8 mouse cellular contexts compared by ENCODE assay signal in the genomic region with DNA sequence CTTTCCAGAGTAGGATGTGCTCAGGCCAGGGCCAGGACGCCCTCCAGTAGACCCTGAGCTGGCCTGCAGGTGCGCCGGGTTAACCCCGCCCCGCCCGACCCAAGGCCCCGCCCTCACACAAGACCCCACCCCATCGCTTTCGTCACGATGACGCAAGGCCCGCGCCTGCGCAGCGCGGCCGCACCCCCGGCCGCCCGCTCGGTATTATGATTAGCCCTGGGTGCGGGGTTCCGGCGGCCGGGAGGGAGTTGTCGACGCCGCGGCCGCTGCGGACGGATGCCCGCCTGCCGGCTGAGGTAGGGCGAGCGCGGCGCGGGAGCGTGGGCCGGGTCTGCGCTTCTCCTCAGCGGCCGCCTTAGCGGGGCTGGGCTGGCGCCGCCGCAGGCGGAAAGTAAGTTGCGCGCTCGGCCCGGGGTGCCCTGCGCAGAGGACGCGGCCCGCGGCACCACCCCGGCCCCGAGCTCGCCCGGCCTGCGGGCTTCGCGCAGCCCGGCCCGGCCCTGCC. TPM values are rescaled to one million over a fixed set of nuclear protein-coding genes. Genes with fewer than 3 reads are reported as not detected.
DNase-seq lines count a peak whose midpoint lies in the region; ATAC-seq and TF ChIP-seq lines count a peak whose summit lies in the region.

Snrk (plus strand) TSS at position 155 of the 505 bp plus-strand sequence.

- H3K27me3 ChIP-seq in embryonic facial prominence, embryonic 10.5 days (replicated peaks; ENCODE audit: low read depth, poor library complexity, severe bottlenecking), result no peaks in the 10 kb centered on the region
- H3K27me3 ChIP-seq in intestine, postnatal 0 days (replicated peaks; ENCODE audit: control insufficient read depth, insufficient read depth, low read length), result no peaks in the 10 kb centered on the region
- H3K27me3 ChIP-seq in midbrain, embryonic 10.5 days (ENCODE audit: low read depth, poor library complexity, severe bottlenecking), result no peaks in the 10 kb centered on the region

- no peaks in the 10 kb centered on the region for H3K9me3 ChIP-seq in embryonic facial prominence, embryonic 10.5 days
- no peaks in the 10 kb centered on the region for H3K9me3 ChIP-seq in intestine, postnatal 0 days (ENCODE audit: control insufficient read depth)
- no peaks in the 10 kb centered on the region for H3K9me3 ChIP-seq in midbrain, embryonic 10.5 days (replicated peaks)

- H3K36me3 ChIP-seq in embryonic facial prominence, embryonic 10.5 days (replicated peaks), result 0 out of 2 replicates have a peak, but pooled peaks cover 8% of the 10 kb centered on the region
- H3K36me3 ChIP-seq in intestine, postnatal 0 days (ENCODE audit: control insufficient read depth, insufficient read depth), result no peaks in the 10 kb centered on the region; the same call in 1 of the 2 replicates
- H3K36me3 ChIP-seq in midbrain, embryonic 10.5 days, result no peaks in the 10 kb centered on the region

- intact Hi-C loops in left cerebral cortex, postnatal 36 days (cut with DNase I), result loop anchor here (5.0 kb wide), 1 partner anchor 95 kb away; no protein-coding TSS in a partner anchor

- peak within 1 kb of the TSS; percentile 91 for H3K4me3 ChIP-seq in embryonic facial prominence, embryonic 10.5 days
- peak within 1 kb of the TSS; percentile 77 for H3K4me3 ChIP-seq in intestine, postnatal 0 days (ENCODE audit: low read depth, low read length)
- peak within 1 kb of the TSS; percentile 89 for H3K4me3 ChIP-seq in midbrain, embryonic 10.5 days

- H3K9ac ChIP-seq in intestine, postnatal 0 days (ENCODE audit: low read depth, low read length), result peak within 1 kb of the TSS; percentile 93

- peak within 1 kb of the TSS; percentile 74 for H3K4me2 ChIP-seq in intestine, postnatal 0 days (replicated peaks; ENCODE audit: low read depth)

- TF ChIP-seq CTCF in intestine, postnatal 0 days (IDR thresholded peaks at IDR 0.05; ENCODE audit: low read depth), result no peak; the same call in 1 of the 2 replicates

- peak; percentile 71 for ATAC-seq in granulocyte monocyte progenitor cell, adult 5-6 weeks (replicated peaks; ENCODE audit: poor library complexity, severe bottlenecking)
- ATAC-seq in intestine, postnatal 0 days, result peak; percentile 89

- H3K27ac ChIP-seq in embryonic facial prominence, embryonic 10.5 days (replicated peaks), result peak within 1 kb of the TSS; percentile 93
- peak within 1 kb of the TSS; percentile 94 for H3K27ac ChIP-seq in intestine, postnatal 0 days (ENCODE audit: low read depth, low read length)
- peak within 1 kb of the TSS; percentile 93 for H3K27ac ChIP-seq in midbrain, embryonic 10.5 days (replicated peaks)

- DNase-seq in adrenal gland, postnatal 14 days, result peak; percentile 96
- DNase-seq in embryonic facial prominence, embryonic 10.5 days (ENCODE audit: low spot score), result peak; percentile 93
- peak; percentile 91 to 92 for DNase-seq in left cerebral cortex, postnatal 36 days (ENCODE audit: low spot score in 2 of 2)
- peak; percentile 91 for DNase-seq in midbrain, embryonic 10.5 days (ENCODE audit: low spot score)
- peak; percentile 83 to 84 for DNase-seq in right cerebral cortex, postnatal 36 days (ENCODE audit: low spot score in 2 of 2)
- peak; percentile 82 to 89 for DNase-seq in urinary bladder, postnatal 4 days (ENCODE audit: low spot score in 2 of 2)

- peaks cover 14% of the 10 kb centered on the region for H3K4me1 ChIP-seq in embryonic facial prominence, embryonic 10.5 days
- no peaks in the 10 kb centered on the region; the same call in 1 of the 2 replicates for H3K4me1 ChIP-seq in intestine, postnatal 0 days (replicated peaks; ENCODE audit: control insufficient read depth, insufficient read depth, low read length)
- H3K4me1 ChIP-seq in midbrain, embryonic 10.5 days, result peaks cover 16% of the 10 kb centered on the region

- WGBS in embryonic facial prominence, embryonic 10.5 days, result under 1% methylated on average over 67 of the region's 67 CpGs
- WGBS in intestine, postnatal 0 days, result 0% methylated on average over 37 of the region's 67 CpGs
- under 1% methylated on average over 67 of the region's 67 CpGs for WGBS in midbrain, embryonic 10.5 days

RNA-seq across cellular contexts. Expression of gene Snrk, which starts in this region (rescaled TPM):
- 275 and 291 TPM in 2 replicates for total RNA-seq in adrenal gland, postnatal 14 days (2021)
- 33.2 and 34.8 TPM in 2 replicates for polyA plus RNA-seq in embryonic facial prominence, embryonic 10.5 days (2016; fragmentation: Nextera tagmentation; extraction: Ambion mirVana)
- 15.4 and 17.8 TPM in 2 replicates for total RNA-seq in granulocyte monocyte progenitor cell, adult 5-6 weeks (2014; fragmentation: Nextera tagmentation)
- 19.8 and 25.9 TPM in 2 replicates for total RNA-seq in granulocyte monocyte progenitor cell, adult 5-6 weeks (2017)
- polyA plus RNA-seq in intestine, postnatal 0 days (2015; fragmentation: Nextera tagmentation; extraction: Ambion mirVana), result 35.4 and 35.6 TPM in 2 replicates
- total RNA-seq in left cerebral cortex, postnatal 36 days (2021), result 100 to 1,000 TPM; 108 to 117 TPM
- polyA plus RNA-seq in midbrain, embryonic 10.5 days (2016; fragmentation: Nextera tagmentation; extraction: Ambion mirVana), result 25.8 and 31.2 TPM in 2 replicates

Comparison
In these comparisons a context has a peak if more than half of its experiments do, and no peak if none do; other contexts are left out.
1. Peak in every context shown above with its lines: DNase-seq, ATAC-seq, H3K4me3 ChIP-seq and H3K27ac ChIP-seq.
2. RNA of gene Snrk (total RNA-seq): 275 to 291 TPM in adrenal gland, postnatal 14 days and 108 to 117 TPM in left cerebral cortex, postnatal 36 days; 15.4 to 25.9 TPM in granulocyte monocyte progenitor cell, adult 5-6 weeks; every median in the first group is over 4 times any median in the second.